Mouse (Mus musculus) left cerebral cortex, postnatal 36 days (tissue): ENCODE results near the gene Scarf2. TPM values are rescaled to one million over a fixed set of nuclear protein-coding genes. Genes with fewer than 3 reads are reported as not detected.

Experiments used
- DNase-seq, 2 experiments: peaks; one replicate each; pipeline ENCODE4 v3.0.0; 2021 to 2022; ENCODE audit warnings: low spot score in 2 of 2, mixed read lengths in 1 of 2
- intact Hi-C: fragments of 180-260 bp; cut with DNase I; formaldehyde crosslinking; loops from one replicate; pipeline ENCODE4 v1.15.1; 2025
- total RNA-seq, 2 experiments: library from RNA; stranded (reverse); gene quantifications; 2 replicates each; pipeline ENCODE4 v1.2.3; 2021

Scarf2 gene
- total RNA-seq, 2 experiments from 2014 or later: 3.4 to 3.8 TPM

DNA sequence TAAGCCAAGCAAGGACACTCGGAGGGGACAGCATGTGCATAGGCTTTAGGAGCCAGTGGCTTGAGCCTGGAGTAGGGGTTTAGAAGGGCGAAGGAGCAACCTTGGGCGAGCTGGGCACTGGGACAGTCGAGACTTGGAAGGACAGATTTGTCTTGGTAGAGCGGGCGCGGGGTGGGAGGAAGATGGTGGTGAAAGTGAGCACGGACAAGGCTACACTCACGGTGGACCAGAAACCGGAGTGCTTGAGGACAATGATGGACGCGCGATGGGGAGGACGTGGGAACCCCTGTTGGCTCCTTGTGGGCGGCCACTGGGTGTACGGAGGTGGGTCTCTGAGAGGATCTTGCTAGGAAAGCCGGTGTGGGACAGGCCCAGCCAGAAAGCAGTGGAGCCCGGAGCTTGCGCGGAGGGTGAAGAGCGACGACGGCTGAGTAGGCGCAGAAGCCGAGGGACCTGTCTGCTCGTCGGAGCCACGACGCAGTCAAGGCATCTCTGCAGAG is 780 bp downstream of the Scarf2 start:
- no peak for DNase-seq
- intact Hi-C loops: no loop called here

GRCm38 (mm10) chr16:17798321-17799180 is 1.5 kb downstream of the Scarf2 start:
- intact Hi-C loops: no loop called here
- DNase-seq: no peak

- intact Hi-C loops: no loop called here
- no peak for DNase-seq
Measured at GRCm38 (mm10) chr16:17799584-17799983, 2.5 kb downstream of the Scarf2 start.

GRCm38 (mm10) chr16:17801777-17802455 is 4.8 kb downstream of the Scarf2 start:
- DNase-seq: no peak
- intact Hi-C loops: no loop called here

DNA sequence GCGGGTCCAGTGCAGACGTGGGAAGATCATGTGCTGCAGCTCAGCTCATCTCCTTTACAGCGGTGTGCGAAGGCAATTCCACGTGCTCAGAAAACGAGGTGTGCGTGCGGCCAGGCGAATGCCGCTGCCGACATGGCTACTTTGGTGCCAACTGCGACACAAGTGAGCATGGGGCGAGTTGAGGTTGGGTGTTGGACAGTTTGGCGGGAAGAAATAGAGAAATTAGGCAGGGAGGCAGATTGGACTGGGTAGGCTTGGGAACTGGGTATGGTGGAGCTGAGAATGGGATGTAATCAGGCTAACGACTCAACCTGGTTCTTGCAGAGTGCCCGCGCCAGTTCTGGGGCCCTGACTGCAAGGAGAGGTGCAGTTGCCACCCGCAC is 5.4 kb downstream of the Scarf2 start:
- intact Hi-C loops: no loop called here
- no peak for DNase-seq

- intact Hi-C loops: no loop called here
- peak; percentile 57 to 72 for DNase-seq
Measured at GRCm38 (mm10) chr16:17802839-17803674, 6.0 kb downstream of the Scarf2 start.

DNA sequence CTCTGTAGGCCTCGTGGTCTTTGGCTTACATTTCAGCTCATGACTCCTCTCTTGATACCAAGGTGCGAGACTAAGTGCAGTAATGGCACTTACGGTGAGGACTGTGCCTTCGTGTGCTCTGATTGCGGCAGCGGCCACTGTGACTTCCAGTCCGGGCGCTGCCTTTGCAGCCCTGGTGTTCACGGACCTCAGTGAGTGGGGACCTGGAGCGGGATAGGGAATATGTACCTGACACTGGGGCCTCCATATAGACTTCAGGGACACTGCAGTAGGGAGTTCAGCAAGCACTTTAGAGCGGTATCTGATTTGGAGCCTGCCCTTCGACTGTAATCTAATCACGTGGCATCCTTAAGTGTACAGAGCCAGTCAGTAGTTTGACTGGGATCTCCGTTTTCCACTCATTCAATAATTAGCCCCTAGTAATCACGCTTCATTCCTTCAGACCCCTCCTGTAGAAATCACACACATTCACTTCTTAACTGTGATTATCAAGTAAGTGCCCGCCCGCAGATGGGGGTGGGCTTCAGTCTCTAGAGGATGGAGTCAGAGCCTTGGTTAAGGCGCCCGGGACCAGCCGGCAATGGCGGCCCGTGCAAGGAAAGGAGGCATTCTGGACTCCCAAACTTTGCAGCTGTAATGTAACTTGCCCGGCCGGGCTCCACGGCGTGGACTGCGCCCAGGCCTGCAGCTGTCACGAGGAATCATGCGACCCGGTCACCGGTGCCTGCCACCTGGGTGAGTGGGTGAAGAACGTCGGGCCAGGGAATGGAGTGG is 6.8 kb downstream of the Scarf2 start:
- intact Hi-C loops: no loop called here

GRCm38 (mm10) chr16:17804449-17804912 is 7.4 kb downstream of the Scarf2 start:
- intact Hi-C loops: no loop called here
- DNase-seq: no peak

More for the DNA sequence above, 6.8 kb downstream of the Scarf2 start:
- DNase-seq: no peak

DNA sequence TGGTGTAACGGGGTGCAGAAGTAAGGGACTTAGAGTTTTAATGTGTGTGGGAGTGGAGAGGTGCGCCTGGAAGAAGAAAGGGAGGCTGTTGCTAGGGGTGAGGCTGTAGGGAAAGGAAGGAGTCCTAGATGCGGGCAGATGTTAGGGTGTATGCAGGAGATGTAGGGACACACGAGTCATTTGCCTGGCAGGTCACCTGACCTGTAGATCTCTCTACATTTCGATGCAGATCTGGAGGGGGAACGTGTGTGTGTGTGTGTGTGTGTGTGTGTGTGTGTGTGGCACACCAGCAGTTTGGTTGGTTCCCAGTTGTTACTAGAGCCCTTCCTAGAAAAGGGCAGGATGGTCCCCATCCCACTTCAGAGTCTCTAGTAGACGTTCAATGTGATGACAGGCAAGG is 7.9 kb downstream of the Scarf2 start:
- DNase-seq: no peak
- intact Hi-C loops: no loop called here

DNA sequence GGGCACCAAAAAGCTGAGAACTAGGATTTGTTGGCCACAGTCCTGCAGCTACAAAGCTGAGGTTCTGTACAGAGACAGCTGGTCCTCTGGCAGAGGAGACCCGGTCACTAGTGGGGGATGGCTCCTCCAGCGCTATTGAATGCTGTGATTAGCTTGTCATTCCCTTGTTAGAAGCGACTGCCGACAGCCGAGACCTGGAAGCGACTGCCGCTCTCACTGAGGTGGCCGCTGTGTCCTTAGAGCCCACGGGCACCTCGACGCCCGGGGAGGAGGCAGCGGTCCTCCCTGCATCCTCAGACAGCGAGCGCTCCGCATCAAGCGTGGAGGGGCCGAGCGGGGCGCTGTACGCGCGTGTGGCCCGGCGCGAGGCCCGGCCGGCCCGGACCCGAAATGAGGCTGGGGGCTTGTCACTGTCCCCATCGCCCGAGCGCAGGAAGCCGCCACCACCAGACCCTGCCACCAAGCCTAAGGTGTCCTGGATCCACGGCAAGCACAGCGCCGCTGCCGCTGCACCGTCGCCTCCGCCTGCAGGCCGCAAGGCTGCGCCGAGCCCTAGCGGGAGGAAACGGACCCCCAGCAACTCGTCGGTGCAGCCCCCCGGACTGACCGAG is 9.6 kb downstream of the Scarf2 start:
- intact Hi-C loops: no loop called here
- peak in 1 of 2 experiments; percentile 57 for DNase-seq

DNA sequence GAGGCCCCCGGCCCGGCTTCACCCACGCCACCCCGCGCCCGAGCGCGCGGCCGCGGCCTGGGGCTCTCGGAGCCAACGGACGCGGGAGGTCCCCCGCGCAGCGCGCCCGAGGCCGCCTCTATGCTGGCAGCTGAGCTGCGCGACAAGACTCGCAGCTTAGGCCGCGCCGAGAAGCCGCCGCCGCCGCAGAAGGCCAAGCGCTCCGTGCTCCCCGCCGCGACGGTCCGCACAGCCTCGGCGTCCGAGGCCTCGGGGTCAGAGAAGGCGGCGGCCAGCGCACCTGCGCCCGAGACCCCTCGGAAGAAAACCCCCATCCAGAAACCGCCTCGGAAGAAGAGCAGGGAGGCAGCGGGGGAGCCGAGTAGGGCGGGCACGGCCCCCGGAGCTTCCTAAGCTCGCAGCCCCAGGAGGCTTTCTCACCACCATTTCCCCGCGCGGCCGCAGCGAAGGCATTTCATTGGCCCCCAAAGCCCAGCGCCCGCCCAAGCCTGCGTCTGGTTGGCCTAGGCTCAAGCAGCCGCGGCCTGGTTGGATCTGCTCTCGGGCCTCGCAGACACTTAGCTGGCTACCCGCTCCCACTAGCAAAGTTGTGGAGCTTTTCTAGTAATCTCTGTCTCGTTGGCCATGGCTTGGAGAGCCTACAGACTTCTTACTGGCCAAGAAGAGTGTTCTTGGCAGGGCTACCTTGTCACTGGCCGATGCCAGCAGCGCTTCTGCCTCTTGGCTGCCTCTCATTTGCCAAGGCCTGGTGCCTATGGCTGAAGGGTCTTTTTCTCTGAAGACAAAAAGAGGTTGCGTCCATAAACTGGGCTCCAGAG is 10.3 kb downstream of the Scarf2 start:
- intact Hi-C loops: no loop called here
- DNase-seq: peak; percentile 85 to 89

- no peak for DNase-seq
- intact Hi-C loops: no loop called here
Measured at GRCm38 (mm10) chr16:17809125-17809524, 12.0 kb downstream of the Scarf2 start.

DNA sequence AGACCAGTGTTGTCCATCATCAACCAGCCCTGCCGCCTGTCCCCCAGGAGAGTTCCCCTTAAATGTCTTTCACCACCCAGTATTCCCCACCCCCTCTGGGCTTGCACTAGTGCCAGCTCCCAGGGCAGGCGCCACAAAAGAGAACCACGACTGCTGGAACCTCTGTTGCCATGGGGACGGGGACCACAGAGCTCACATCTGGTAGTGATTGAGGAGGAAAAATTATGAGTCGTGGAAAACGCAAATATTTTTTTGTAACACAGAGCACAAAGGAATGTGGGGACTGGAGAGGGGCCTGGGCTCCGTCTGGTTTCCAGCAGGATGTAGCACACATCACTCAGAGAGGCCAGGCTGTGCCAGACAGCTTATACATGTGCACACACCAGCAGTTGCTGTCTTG is 12.6 kb downstream of the Scarf2 start:
- intact Hi-C loops: loop anchor here (5.0 kb wide), 2 partner anchors 37 to 67 kb away; no protein-coding TSS in a partner anchor
- DNase-seq: no peak

DNA sequence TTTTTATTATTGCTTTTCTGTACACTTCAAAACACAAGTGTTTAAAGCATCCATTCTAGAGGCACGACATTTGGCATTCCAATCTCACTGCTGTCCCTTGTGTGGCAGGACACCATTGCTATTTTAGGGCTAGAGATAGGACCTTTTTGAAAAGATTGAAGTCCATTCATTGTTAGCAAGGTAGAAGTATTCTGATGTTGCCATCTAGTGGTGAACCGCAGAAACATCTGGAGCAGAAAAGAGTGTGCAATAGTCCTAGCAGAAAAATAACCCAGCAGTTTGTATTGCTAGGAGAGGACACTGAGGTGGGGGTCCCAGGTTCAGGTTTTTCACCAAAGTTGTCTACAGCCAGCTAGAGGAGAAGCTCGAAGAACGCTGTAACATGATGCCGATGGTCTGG is 15.0 kb downstream of the Scarf2 start:
- no peak for DNase-seq
- intact Hi-C loops: loop anchor here (5.0 kb wide), 2 partner anchors 40 to 70 kb away; no protein-coding TSS in a partner anchor

- intact Hi-C loops: loop anchor here (5.0 kb wide), 2 partner anchors 41 to 71 kb away; no protein-coding TSS in a partner anchor
- no peak for DNase-seq
Measured at GRCm38 (mm10) chr16:17813173-17813572, 16.1 kb downstream of the Scarf2 start.

- peak in 1 of 2 experiments; percentile 74 for DNase-seq
- intact Hi-C loops: no loop called here
Measured at GRCm38 (mm10) chr16:17815411-17816402, 18.6 kb downstream of the Scarf2 start.
